Mouse (Mus musculus): ENCODE data around the gene Adh6a. TPM values are rescaled to one million over a fixed set of nuclear protein-coding genes. Genes with fewer than 3 reads are reported as not detected.

Gene Adh6a
- total RNA-seq (2022) = not detected

- DNase-seq (ENCODE audit: low spot score in 2 of 2) = no peak
These were observed at the start of gene Adh6a for GRCm38 (mm10) chr3:138312965-138313364. Gene Adh6a, plus strand, starts transcription at chr3:138313286.

- DNase-seq (ENCODE audit: low spot score in 2 of 2) = no peak
These were observed 48.4 kb upstream of the Adh6a start for GRCm38 (mm10) chr3:138264648-138265047.

DNA sequence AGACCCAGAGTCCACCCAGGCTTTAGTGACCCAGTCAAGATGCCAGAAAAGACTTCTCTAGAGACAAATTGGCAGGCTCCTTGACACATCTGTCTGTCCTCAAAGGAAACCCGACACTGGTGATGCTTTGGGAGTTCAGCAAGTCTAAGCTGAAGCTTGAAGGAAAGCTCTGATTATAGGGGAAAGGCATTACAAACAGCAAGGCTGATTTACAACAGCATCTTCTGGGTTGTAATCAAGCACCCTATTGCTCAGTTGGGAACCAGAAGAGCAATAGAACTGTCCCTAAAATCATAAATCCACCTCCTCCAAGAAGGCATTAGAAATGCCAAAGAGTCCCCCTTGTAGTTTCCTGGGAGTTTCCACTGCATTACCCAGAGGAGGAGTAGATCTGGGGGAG lies 42.6 kb upstream of the Adh6a start:
- DNase-seq (ENCODE audit: low spot score in 2 of 2) = no peak

- no peak for DNase-seq (ENCODE audit: low spot score in 2 of 2)
These were observed 41.8 kb upstream of the Adh6a start for GRCm38 (mm10) chr3:138271297-138271696.

GRCm38 (mm10) chr3:138273080-138273479 lies 40.0 kb upstream of the Adh6a start:
- no peak for DNase-seq (ENCODE audit: low spot score in 2 of 2)

DNA sequence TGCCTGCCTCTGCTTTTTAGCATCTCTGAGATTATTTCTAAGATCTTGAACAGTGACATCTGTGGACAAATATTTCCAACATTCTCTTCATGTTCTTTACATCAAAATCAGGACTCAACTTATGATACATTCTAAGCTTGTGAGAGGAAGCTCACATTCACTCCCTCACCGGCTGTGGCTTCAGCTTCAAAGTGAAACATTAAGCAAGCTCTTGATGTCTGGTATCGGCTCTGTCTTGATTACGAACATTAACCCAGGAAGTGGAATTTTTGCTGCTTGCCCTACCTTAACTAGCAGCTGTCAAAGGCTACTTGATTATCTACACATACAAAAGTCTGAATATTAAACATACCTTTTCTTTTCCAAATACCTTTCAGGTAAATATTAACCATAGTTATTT lies 38.0 kb upstream of the Adh6a start:
- no peak for DNase-seq (ENCODE audit: low spot score in 2 of 2)

DNA sequence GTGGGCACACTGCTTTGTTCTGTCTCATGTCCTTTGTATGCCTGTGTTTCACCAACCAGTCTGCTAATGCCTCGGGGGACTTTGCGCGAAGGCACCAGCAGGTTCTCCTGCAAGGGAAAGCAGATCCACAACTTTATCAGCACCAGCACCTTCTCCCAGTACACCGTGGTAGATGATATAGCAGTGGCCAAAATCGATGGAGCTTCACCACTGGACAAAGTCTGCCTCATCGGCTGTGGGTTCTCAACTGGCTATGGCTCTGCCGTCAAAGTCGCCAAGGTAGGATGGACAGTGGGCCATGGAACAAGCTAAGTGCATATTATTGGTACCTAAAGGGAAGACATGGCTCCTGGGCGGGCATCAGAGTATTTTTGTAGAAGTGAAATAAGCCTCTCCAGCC lies 30.5 kb upstream of the Adh6a start:
- DNase-seq (ENCODE audit: low spot score in 2 of 2) = no peak

GRCm38 (mm10) chr3:138283831-138284230 lies 29.3 kb upstream of the Adh6a start:
- DNase-seq (ENCODE audit: low spot score in 2 of 2) = no peak

DNA sequence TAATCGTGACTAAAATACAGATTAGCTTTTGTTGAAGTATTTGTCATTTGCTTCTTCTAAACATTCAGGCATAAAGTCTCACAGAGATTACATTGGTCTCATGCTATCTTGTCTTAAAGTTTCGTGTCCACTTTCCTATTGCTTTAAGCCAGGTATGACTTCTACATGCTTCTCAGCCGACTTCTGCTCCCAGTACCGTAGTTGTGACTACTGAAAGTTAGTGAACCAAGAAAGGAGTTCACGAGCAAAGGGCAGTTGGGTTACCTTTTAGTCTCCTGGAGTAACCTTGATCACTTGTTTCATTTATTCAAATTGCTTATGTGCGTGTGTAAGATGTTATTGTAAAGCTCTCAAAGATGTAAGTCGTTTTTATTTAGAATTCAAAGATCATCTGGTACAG lies 27.1 kb upstream of the Adh6a start:
- DNase-seq (ENCODE audit: low spot score in 2 of 2) = no peak

DNA sequence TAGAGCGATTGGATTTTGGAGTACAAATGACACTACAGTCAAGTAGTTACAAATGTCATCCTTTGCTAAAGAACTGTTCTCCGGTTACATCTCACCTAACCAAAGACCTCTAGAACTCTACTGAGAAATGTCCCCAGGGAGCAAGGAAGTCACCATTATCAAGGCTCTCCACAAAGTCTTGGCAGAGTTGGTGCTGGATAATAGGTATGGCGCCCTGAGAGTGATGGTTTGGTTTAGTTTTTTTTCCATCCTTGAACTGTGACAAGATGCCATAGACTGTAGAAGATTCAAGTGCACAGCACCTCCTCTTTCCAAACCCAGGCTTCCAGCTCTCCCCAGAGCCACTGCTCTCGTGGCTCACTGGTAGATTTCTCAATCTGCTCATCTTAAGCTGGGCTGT lies 25.4 kb upstream of the Adh6a start:
- DNase-seq (ENCODE audit: low spot score in 2 of 2) = no peak

DNA sequence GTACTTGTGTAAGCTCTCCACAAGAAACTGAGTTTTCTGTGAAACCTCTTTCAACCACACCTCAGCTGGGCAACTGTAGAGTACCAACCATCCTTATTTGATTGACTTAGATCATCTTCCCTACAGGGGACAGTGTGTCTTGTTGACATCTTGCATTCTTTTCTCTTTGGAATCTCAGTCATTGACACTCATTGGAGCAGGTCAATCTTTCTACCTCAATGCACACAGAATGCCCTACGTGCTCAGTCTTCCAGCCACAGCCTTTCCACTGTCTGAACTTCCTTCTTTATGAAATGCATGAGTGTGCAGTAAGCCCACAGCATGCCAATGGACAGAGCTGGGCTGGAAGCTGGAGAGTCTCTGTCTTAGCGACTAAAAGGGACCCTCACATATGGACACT lies 22.4 kb upstream of the Adh6a start:
- DNase-seq (ENCODE audit: low spot score in 2 of 2) = no peak

GRCm38 (mm10) chr3:138291529-138292117 lies 21.5 kb upstream of the Adh6a start:
- DNase-seq (ENCODE audit: low spot score in 2 of 2) = no peak

GRCm38 (mm10) chr3:138293298-138293895 lies 19.7 kb upstream of the Adh6a start:
- DNase-seq (ENCODE audit: low spot score in 2 of 2) = no peak

DNA sequence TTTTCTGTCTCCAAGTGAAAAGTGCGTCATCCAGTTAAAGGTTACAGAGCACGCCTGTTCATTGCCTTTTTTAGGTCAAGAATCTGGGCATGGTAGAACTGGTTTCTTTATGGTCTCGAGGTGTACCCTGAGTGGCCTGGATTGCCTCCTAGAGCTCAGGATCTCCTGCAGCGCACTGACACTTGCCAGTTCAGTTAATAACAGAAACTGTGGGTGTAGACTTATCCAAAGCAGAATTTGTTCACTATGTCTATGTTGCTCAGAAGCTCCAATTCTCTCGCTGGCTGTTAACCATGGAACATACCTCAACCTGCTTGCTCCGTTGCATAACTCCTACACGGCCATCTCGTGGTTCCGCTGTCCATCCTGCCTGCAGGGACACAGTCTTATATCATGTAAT lies 13.0 kb upstream of the Adh6a start:
- DNase-seq (ENCODE audit: low spot score in 2 of 2) = no peak

GRCm38 (mm10) chr3:138302676-138303075 lies 10.4 kb upstream of the Adh6a start:
- DNase-seq (ENCODE audit: low spot score in 2 of 2) = no peak

DNA sequence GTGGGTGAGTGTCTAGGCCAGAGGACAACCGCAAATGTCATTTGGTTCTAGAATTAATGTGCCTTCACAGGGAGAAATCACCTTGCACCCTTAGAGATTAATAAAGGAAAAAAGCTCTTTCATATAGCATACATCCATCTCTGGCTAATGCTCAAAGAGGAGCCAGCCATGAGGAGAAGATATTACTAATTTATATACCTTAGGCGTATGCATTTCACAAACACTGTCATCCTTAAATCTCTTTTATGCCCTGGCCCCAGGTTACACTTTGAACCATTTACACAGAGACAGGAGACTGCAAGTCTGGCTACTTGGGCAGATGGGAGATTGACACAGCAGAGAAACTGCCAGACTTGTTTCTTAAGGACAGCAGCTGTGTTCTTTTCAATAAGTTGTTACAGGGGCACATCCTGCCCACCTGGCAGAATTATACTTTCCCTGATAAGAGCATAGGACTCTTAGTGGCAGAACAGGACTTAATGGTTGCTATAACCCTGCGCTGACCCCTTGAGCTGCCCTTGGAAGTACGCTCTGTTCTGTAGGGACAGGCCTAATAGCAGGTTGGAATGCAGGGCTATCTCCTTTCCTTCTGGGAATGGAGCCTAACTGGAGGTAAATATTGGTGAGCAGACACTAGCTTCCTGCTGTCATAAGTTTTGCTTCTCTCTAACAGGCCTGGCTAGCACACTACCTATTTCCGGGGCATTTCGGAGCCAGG lies 9.2 kb upstream of the Adh6a start:
- no peak for DNase-seq (ENCODE audit: low spot score in 2 of 2)

GRCm38 (mm10) chr3:138304489-138304871 lies 8.6 kb upstream of the Adh6a start:
- no peak for DNase-seq (ENCODE audit: low spot score in 2 of 2)

GRCm38 (mm10) chr3:138305486-138306289 lies 7.4 kb upstream of the Adh6a start:
- DNase-seq (ENCODE audit: low spot score in 2 of 2) = no peak

DNA sequence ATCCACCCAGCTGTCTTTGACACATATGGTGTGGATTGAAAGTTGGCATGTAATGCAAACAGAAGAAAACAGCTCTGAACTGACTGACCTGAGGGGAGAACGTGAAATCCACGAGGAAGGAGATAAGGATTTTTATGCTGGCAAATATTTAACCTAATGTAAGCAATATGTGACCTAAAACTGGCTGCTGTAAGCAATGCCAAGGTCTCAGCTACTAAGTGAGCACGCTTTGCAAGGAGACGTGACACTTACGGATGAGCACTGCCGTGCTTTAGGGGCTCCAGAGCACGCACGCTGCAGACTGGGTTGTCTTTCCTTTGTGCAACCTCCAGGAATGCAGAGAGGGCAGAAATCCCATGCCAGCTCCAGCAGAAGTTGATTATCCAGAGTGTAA lies 6.8 kb upstream of the Adh6a start:
- DNase-seq (ENCODE audit: low spot score in 2 of 2) = no peak

DNA sequence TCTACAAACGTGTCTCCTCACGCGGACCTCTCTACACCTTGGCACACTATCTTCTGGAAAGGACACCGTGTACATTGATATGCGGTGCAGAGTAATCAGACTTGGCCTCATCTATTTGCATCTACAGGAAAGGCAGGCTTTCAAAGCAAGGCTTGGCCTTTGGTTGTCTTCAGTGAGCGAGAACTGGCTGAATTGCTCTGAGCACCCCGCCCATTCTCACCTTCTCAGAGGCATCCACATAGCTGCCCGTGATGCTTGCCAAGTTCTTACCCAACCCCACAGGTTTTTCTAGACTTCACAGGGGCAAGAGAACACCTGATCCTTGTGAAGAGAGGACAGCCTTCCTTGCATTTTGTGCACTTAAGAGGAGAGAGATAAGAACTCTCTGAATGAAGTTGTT lies 3.2 kb upstream of the Adh6a start:
- DNase-seq (ENCODE audit: low spot score in 2 of 2) = no peak

GRCm38 (mm10) chr3:138311015-138311414 lies 2.1 kb upstream of the Adh6a start:
- DNase-seq (ENCODE audit: low spot score in 2 of 2) = no peak

GRCm38 (mm10) chr3:138316908-138317472 lies 3.9 kb downstream of the Adh6a start:
- DNase-seq (ENCODE audit: low spot score in 2 of 2) = no peak
